Mouse (Mus musculus) embryonic fibroblast, embryonic 13.5 days (primary cell): ENCODE measurements around the gene F11.

Experiments used
- CTCF ChIP-seq: IDR thresholded peaks from 2 replicates; pipeline ENCODE4 v1.5.1; 2011; ENCODE audit warnings: mild to moderate bottlenecking, control low read depth, low read length, moderate library complexity, borderline replicate concordance; ENCODE audit not compliant: insufficient read depth
- POLR2A ChIP-seq: IDR thresholded peaks from 2 replicates; pipeline ENCODE4 v1.6.1; 2011; ENCODE audit warnings: low read depth, mild to moderate bottlenecking, control low read depth, low read length, moderate library complexity

DNA sequence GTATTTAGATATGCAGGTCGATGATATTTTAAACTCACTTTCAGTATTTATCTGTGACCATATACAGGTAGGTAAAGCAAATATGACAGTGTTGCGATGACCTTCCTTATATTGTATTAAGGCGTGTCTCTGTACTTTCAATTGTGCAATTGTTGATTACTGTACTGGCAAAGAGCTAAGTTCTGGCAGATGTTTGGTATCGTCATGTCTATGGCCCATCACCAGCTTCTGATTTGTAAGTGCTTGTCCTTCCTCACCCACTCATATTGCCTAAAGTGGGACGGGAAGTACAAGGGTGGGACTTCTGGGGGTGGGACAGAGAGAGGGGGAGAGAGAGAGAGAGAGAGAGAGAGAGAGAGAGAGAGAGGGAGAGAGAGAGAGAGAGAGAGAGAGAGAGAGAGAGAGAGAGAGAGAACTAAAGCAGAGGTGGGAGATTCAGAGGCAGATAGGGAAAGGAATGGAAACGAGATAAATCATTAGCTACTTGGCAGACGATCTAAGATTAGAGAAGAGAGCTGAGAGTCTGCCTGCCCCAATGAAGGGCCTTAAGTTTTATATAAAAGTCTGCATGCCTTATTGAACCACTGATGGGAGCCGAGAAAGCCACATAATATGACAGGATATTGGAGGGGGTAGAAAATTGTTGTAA, 7.5 kb downstream of the F11 start:
- TF ChIP-seq CTCF (no peak), POLR2A (no peak)
